Mouse (Mus musculus) spleen, adult 12 weeks (tissue): ENCODE data around the gene Gnai2.
A peak's percentile ranks its signal among the peaks of the same experiment; 100 is the strongest.
"Not testable (repeated sequence)": the region's sequence is repeated elsewhere in the genome, so short reads cannot be mapped to it uniquely, and the experiment has no call there.

ENCODE experiments used
- DNase-seq: peaks from one replicate; pipeline ENCODE4 v3.0.0; 2022; ENCODE audit warnings: low spot score

Gnai2 gene

DNA sequence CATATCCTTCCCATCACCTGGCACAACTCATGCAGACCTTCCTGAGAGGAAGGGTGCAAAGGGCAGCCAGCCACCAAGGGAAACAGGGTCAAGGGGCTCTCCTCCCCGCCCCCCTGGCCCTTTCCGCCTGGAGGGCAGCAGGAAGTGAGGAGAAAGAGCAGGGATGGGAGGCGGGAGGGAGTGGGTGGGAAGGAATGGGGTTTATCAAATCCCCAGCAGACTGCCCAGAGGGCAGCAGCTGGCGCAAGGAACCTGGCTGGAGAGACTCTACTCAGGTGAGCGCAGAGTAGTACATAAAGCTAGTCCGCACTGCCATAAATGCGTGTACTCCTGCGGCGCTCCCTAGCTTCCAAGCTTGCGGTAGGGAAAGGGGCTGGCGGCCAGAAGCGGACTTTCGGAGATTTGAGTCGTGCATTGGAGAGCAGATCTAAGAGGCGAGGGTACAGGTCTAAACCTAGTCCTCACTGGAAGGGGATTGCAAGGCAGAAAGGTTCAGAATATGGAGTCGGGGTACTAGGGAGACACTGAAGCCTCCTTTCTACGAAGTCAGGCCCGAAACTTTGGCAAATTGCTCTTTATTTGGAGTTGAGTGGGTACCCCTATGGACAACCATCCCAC, 67.4 kb downstream of the Gnai2 start, which contains the start of gene Hyal2:
Hyal2 (plus strand) TSS at position 244 of the 618 bp plus-strand sequence.
- DNase-seq, result no peak

DNA sequence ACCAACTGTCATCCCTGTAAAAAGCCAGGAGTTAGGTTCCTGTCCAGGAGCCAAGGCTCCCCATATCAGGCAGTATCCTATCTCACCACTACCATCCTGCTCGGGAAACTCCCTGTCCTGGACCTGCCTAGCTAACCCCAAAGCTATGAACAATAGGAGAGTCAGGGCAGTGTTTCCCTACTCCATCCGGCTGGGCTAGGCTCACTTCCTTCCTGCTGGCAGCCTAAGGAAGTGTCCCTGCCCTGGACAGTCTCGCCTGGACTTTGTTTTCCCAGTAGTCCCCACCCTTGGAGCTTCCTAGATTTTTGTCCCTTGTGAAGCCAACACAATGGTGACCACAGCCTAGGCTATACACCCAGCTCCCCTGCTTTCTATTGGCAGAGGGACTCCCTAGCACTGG, 68.3 kb downstream of the Gnai2 start:
- no peak for DNase-seq

DNA sequence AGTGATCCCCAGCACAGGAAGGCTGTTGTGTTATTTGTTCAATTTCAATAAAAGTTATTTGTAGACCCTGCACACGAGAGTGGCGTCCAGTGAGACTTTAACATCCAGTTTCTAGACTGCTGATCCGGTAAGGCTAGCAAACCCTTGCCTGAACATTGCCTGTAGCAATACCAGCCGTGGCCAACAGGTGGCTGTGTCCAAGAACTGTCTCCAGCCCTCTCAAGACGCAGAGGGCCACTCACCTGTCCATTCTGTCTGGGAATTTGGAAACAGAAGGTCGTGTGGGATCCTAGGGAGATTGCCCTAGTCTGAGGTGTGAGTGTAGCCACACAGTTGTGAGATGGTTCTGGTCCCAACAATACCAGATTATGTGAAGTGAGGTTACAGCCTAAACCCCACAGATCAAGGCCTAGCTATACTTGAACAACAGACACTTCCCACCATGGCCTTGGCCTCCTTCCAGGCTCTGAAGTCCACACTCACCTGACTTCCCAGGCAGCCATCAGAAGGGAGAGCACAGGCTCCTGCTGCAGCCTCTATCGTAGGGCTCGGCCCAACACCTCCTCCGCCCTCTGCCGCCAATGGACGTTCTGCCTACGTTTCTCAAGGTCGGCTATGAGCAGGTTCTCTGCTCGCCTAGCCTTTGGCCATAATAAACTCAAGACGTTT, 69.0 kb downstream of the Gnai2 start:
- peak; percentile 70 for DNase-seq

- DNase-seq, result not testable (repeated sequence)
Observed at GRCm38 (mm10) chr9:107565556-107565955, 69.6 kb downstream of the Gnai2 start.
